Mouse (Mus musculus) subcutaneous adipose tissue, adult 2 months (tissue): Measurements from ENCODE around the gene Msto1. TPM values are rescaled to one million over a fixed set of nuclear protein-coding genes. Genes with fewer than 3 reads are reported as not detected.

Experiments
- polyA plus RNA-seq: library from polyadenylated mRNA; depleted of rRNA; stranded (reverse); fragments of >200 nt; gene quantifications from 2 replicates; pipeline ENCODE4 v1.2.3, GENCODE M21; 2012; ENCODE audit warnings: low replicate concordance; rRNA removed

The Msto1 gene
- 38.9 and 47.2 TPM in 2 replicates for polyA plus RNA-seq

GRCm38 (mm10) chr3:88913511-88914383 lies at the start of gene Msto1:
Gene Msto1, minus strand, starts transcription at chr3:88913999.

DNA sequence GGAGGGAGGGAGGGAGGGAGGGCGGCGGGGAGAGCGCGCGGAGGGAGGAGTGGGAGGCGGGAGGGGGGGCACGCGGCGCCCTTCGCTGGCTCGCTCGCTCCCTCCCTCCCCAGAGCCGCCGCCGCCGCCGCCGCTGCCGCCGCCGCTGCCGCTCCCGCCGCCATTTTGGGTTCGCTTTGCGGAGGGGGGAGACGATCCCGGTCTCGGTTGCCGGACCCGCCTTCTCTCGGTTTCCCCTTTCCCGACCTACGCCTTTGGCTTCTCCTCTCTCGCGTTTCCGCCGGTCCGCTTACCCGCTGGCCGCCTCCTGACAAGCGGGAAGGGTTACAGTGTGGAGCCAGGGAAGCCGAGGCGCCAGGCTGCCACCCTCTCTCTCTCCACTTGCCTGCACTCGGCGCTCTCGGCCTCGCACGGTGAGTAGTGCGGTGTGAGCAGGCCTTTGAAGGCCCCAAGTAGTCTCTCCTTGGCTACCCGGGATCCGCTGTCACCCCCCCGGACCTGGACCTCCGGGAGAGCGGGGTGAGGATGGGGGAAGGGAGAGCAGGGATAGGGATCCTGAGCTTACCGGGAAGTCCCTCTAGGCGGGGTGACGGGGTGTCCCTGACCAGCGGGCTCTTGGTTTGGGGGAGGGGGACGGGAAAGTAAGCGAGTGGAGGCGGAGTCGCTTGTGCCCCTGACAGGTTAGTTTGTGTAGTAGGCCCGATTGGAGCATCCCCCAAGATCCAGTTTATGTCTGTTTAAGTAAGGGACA lies 37.0 kb upstream of the Msto1 start, which contains the start of the genes Ash1l and Dap3:
Ash1l (plus strand) TSS at position 47 of the 751 bp plus-strand sequence.
Dap3 (minus strand) TSS at position 606 of the 751 bp plus-strand sequence.

Other genes with a start within 250 kb of the Msto1 start
- gene Khdc4, start 228.2 kb downstream of the Msto1 start, polyA plus RNA-seq = 54.5 and 72.5 TPM in 2 replicates
- 67.4 and 70.4 TPM in 2 replicates for gene Rit1, start 197.2 kb downstream of the Msto1 start, polyA plus RNA-seq
- 8.3 and 20.2 TPM in 2 replicates for gene Syt11, start 138.8 kb downstream of the Msto1 start, polyA plus RNA-seq
- 12.1 and 20.0 TPM in 2 replicates for gene Gon4l, start 78.8 kb downstream of the Msto1 start, polyA plus RNA-seq
- 9.7 and 15.2 TPM in 2 replicates for gene Ash1l, start 36.6 kb upstream of the Msto1 start, polyA plus RNA-seq
- 57.8 and 63.5 TPM in 2 replicates for gene Dap3, start 37.2 kb upstream of the Msto1 start, polyA plus RNA-seq
- gene Rusc1, start 179.3 kb upstream of the Msto1 start, polyA plus RNA-seq = 34.6 and 53.0 TPM in 2 replicates
- not detected in 2 replicates for gene Gm43738, start 187.1 kb upstream of the Msto1 start, polyA plus RNA-seq
- 79.2 and 117 TPM in 2 replicates for gene Fdps, start 188.0 kb upstream of the Msto1 start, polyA plus RNA-seq
- 1.9 TPM in 1 of 2 replicates, not detected in the other for gene Pklr, start 222.1 kb upstream of the Msto1 start, polyA plus RNA-seq
- 0.11 and 1.8 TPM in 2 replicates for gene Hcn3, start 246.2 kb upstream of the Msto1 start, polyA plus RNA-seq